Comparison of ENCODE assay signal across 22 mouse cellular contexts in the genomic region with DNA sequence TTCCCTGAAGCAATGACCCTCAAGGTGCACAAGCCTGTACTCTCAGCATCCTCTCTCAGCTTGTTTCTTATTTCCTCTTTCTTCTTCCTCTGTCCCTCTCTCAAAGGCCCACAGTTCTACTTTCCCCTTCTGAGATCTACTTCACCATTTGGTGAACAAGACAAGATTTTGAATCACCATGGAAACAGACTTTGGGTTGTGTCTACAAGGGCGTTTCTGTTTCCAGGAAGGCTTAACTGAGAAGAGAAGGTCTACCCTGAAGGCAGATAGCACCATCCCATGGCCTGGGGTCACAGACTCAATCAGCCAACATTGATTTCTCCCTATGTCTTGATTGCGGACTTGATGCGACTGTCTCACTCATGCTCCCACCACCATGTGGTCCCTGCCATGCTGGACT. TPM values are rescaled to one million over a fixed set of nuclear protein-coding genes. Genes with fewer than 3 reads are reported as not detected.
DNase-seq lines count a peak whose midpoint lies in the region; ATAC-seq and TF ChIP-seq lines count a peak whose summit lies in the region.
"Had no signal": no experiment of that assay in that cellular context is flagged by ENCODE, and none has a peak within 500 bp of the region (broad histone marks: within the 10 kb centered on the region; RNA-seq: fewer than 3 reads in every experiment).

No protein-coding gene starts in this region.

- ATAC-seq in G1E (ENCODE audit: extremely low read depth, insufficient number of reproducible peaks, low FRiP score, poor library complexity, severe bottlenecking), result peak; percentile 11; the same call in 1 of the 2 replicates
- peak; percentile 59 to 65 for ATAC-seq in hematopoietic stem cell, adult 5-6 weeks (replicated peaks in 1 of 2; ENCODE audit: insufficient read depth in 1 of 2, low FRiP score in 2 of 2, low TSS enrichment in 1 of 2, low read depth in 1 of 2, poor library complexity in 2 of 2, severe bottlenecking in 2 of 2)
- ATAC-seq: forebrain, embryonic 16.5 days had no signal

- no peak for TF ChIP-seq CTCF in G1E (IDR thresholded peaks at IDR 0.05; ENCODE audit: low read depth, low read length)

- no peak overlapping the region for H3K4me3 ChIP-seq in G1E (ENCODE audit: low read depth, low read length)
- H3K4me3 ChIP-seq: embryonic facial prominence, embryonic 10.5 days; erythroblast, embryonic 14.5 days; heart, embryonic 12.5 days; liver, embryonic 13.5 days; neural tube, embryonic 13.5 days had no signal

- peak; percentile 23 for DNase-seq in spleen, adult 12 weeks (ENCODE audit: low spot score)
- DNase-seq in spleen, postnatal 10 days (ENCODE audit: low spot score in 2 of 2), result no peak
- no peak for DNase-seq in G1E (ENCODE audit: low spot score)
- DNase-seq in skeletal muscle tissue, adult 2 months (ENCODE audit: low read depth, low spot score), result peak; percentile 40
- no peak for DNase-seq in thymus, postnatal 25 days
- DNase-seq in right cerebral cortex, postnatal 4 days, result no peak
- DNase-seq in right cerebral cortex, postnatal 10 days (ENCODE audit: low spot score in 2 of 2), result no peak
- DNase-seq: adrenal gland, adult 2 months; cerebellum, postnatal 10 days; gastrocnemius, postnatal 14 days; heart, postnatal 36 days; kidney, adult 9 months; layer of hippocampus, postnatal 36 days; left cerebral cortex, postnatal 4 days; liver, embryonic 13.5 days; lung, postnatal 4 days had no signal

- H3K36me3 ChIP-seq in G1E (replicated peaks), result peaks cover 23% of the 10 kb centered on the region
- H3K36me3 ChIP-seq: embryonic facial prominence, embryonic 10.5 days; neural tube, embryonic 13.5 days had no signal

- no peaks in the 10 kb centered on the region for H3K27me3 ChIP-seq in G1E (ENCODE audit: insufficient read depth, low read length)
- H3K27me3 ChIP-seq: heart, embryonic 12.5 days; liver, embryonic 13.5 days; neural tube, embryonic 13.5 days had no signal

- H3K4me1 ChIP-seq in G1E (ENCODE audit: insufficient read depth, low read depth, low read length), result peaks cover 71% of the 10 kb centered on the region

- H3K9me3 ChIP-seq in G1E (replicated peaks), result 0 out of 2 replicates have a peak, but pooled peaks cover 7% of the 10 kb centered on the region
- H3K9me3 ChIP-seq: heart, embryonic 12.5 days; liver, embryonic 13.5 days had no signal

RNA-seq across cellular contexts. Expression of a gene that starts 9.0 kb away (rescaled TPM):
- 102 and 173 TPM in 2 replicates for total RNA-seq in G1E (2014; fragmentation: Nextera tagmentation)
- 56.5 and 72.3 TPM in 2 replicates for total RNA-seq in G1E (2017)
- polyA plus RNA-seq in G1E (2012), result 21.1 and 33.9 TPM in 2 replicates
- total RNA-seq in hematopoietic stem cell, adult 5-6 weeks (2017), result 35.3 and 40.9 TPM in 2 replicates

RNA-seq across cellular contexts. Expression of a gene that starts 9.3 kb away (rescaled TPM):
- 8.7 and 13.8 TPM in 2 replicates for total RNA-seq in G1E (2014; fragmentation: Nextera tagmentation)
- 1.6 and 2.0 TPM in 2 replicates for total RNA-seq in G1E (2017)
- polyA plus RNA-seq in G1E (2012), result 0.23 and 0.36 TPM in 2 replicates
- total RNA-seq in hematopoietic stem cell, adult 5-6 weeks (2017), result 0.19 and 0.55 TPM in 2 replicates
- polyA plus RNA-seq: erythroblast, embryonic 14.5 days had no signal

Comparison
In these comparisons a context has a peak if more than half of its experiments do, and no peak if none do; other contexts are left out.
1. DNase-seq: peak in spleen, adult 12 weeks (single experiment) and skeletal muscle tissue, adult 2 months (single experiment); none in spleen, postnatal 10 days (0 of 2), G1E (single experiment), thymus, postnatal 25 days (single experiment), right cerebral cortex, postnatal 4 days (single experiment) and right cerebral cortex, postnatal 10 days (0 of 2).